Mouse (Mus musculus) cortical plate, adult 2 months (tissue): ENCODE results near the gene Tgif1.

Experiments
- CTCF ChIP-seq: fragments of 200-500 bp; IDR thresholded peaks from 2 replicates; pipeline ENCODE4 v1.5.1; 2011; ENCODE audit warnings: mild to moderate bottlenecking, control low read depth, low read length; ENCODE audit not compliant: insufficient read depth; ENCODE audit errors: extremely low read depth
- POLR2A ChIP-seq: fragments of 200-500 bp; IDR thresholded peaks from 2 replicates; pipeline ENCODE4 v1.6.1; 2011; ENCODE audit warnings: mild to moderate bottlenecking, low read length, control low read depth; ENCODE audit not compliant: insufficient read depth; ENCODE audit errors: extremely low read depth

GRCm38 (mm10) chr17:70845543-70845942 is 7.8 kb downstream of the Tgif1 start:
- TF ChIP-seq CTCF (no peak), POLR2A (no peak)
